Comparison of ENCODE assay signal across 21 mouse cellular contexts in genomic region chr14:48046094-48046493, GRCm38 (mm10).
"Had no signal": no experiment of that assay in that cellular context is flagged by ENCODE, and none has a peak within 500 bp of the region (broad histone marks: within the 10 kb centered on the region; RNA-seq: fewer than 3 reads in every experiment).

No protein-coding gene starts in this region.

- H3K4me3 ChIP-seq: hindbrain, embryonic 13.5 days; intestine, embryonic 15.5 days; left cerebral cortex, adult 2 months; limb, embryonic 12.5 days; limb, embryonic 15.5 days; liver, embryonic 15.5 days; midbrain, embryonic 12.5 days; midbrain, embryonic 15.5 days; neural tube, embryonic 12.5 days; neural tube, embryonic 15.5 days; stomach, embryonic 15.5 days had no signal

- H3K27me3 ChIP-seq: hindbrain, embryonic 13.5 days; intestine, embryonic 15.5 days; limb, embryonic 12.5 days; limb, embryonic 15.5 days; liver, embryonic 15.5 days; midbrain, embryonic 12.5 days; midbrain, embryonic 15.5 days; neural tube, embryonic 12.5 days; neural tube, embryonic 15.5 days; stomach, embryonic 15.5 days had no signal

- H3K4me2 ChIP-seq: hindbrain, embryonic 13.5 days; intestine, embryonic 15.5 days; limb, embryonic 12.5 days; limb, embryonic 15.5 days; liver, embryonic 15.5 days; lung, embryonic 14.5 days; midbrain, embryonic 12.5 days; midbrain, embryonic 15.5 days; neural tube, embryonic 12.5 days; neural tube, embryonic 15.5 days; stomach, embryonic 15.5 days had no signal

- H3K9ac ChIP-seq: hindbrain, embryonic 13.5 days; intestine, embryonic 15.5 days; limb, embryonic 12.5 days; limb, embryonic 15.5 days; liver, embryonic 15.5 days; lung, embryonic 14.5 days; midbrain, embryonic 12.5 days; midbrain, embryonic 15.5 days; neural tube, embryonic 12.5 days; neural tube, embryonic 15.5 days; stomach, embryonic 15.5 days had no signal

- H3K9me3 ChIP-seq: hindbrain, embryonic 13.5 days; intestine, embryonic 15.5 days; limb, embryonic 12.5 days; limb, embryonic 15.5 days; liver, embryonic 15.5 days; midbrain, embryonic 12.5 days; midbrain, embryonic 15.5 days; neural tube, embryonic 12.5 days; neural tube, embryonic 15.5 days; stomach, embryonic 15.5 days had no signal

- H3K27ac ChIP-seq: hindbrain, embryonic 13.5 days; intestine, embryonic 15.5 days; kidney, postnatal 0 days; left cerebral cortex, adult 2 months; limb, embryonic 12.5 days; limb, embryonic 15.5 days; liver, embryonic 15.5 days; macrophage; midbrain, embryonic 12.5 days; midbrain, embryonic 15.5 days; neural tube, embryonic 12.5 days; neural tube, embryonic 15.5 days; stomach, embryonic 15.5 days had no signal

- H3K36me3 ChIP-seq: hindbrain, embryonic 13.5 days; intestine, embryonic 15.5 days; limb, embryonic 12.5 days; limb, embryonic 15.5 days; liver, embryonic 15.5 days; midbrain, embryonic 12.5 days; midbrain, embryonic 15.5 days; neural tube, embryonic 12.5 days; neural tube, embryonic 15.5 days; stomach, embryonic 15.5 days had no signal

- DNase-seq: layer of hippocampus, postnatal 36 days; lung, embryonic 14.5 days; retina, postnatal 1 day; right cerebral cortex, postnatal 25 days; spleen, adult 18-20 months; thymus, postnatal 25 days had no signal

- H3K4me1 ChIP-seq: hindbrain, embryonic 13.5 days; intestine, embryonic 15.5 days; limb, embryonic 12.5 days; limb, embryonic 15.5 days; liver, embryonic 15.5 days; midbrain, embryonic 12.5 days; midbrain, embryonic 15.5 days; neural tube, embryonic 12.5 days; neural tube, embryonic 15.5 days; stomach, embryonic 15.5 days had no signal

- ATAC-seq: hindbrain, embryonic 16.5 days; intestine, embryonic 15.5 days; lung, postnatal 0 days; midbrain, embryonic 15.5 days had no signal
